Mouse (Mus musculus): Measurements from ENCODE around the gene Trpm7.

- TF ChIP-seq CTCF (IDR thresholded peaks at IDR 0.05; ENCODE audit: control insufficient read depth, insufficient read depth, insufficient read length): no peak
- TF ChIP-seq MAX (IDR thresholded peaks at IDR 0.05): peak; percentile 85
- no peak for TF ChIP-seq MYOD1 (IDR thresholded peaks at IDR 0.05; ENCODE audit: control insufficient read depth, insufficient read length, low read depth)
- no peak for TF ChIP-seq CEBPB (IDR thresholded peaks at IDR 0.05; ENCODE audit: low read depth)
- TF ChIP-seq USF1 (IDR thresholded peaks at IDR 0.05; ENCODE audit: low read depth): peak; percentile 96
- no peak for TF ChIP-seq FOSL1 (IDR thresholded peaks at IDR 0.05; ENCODE audit: insufficient read depth, low read length, poor library complexity, severe bottlenecking)
- no peak for TF ChIP-seq MYOG (IDR thresholded peaks at IDR 0.05; ENCODE audit: control insufficient read depth, extremely low read depth, insufficient read length)
Observed at GRCm38 (mm10) chr2:126875871-126876796, at the start of gene Trpm7.
